Mouse (Mus musculus): ENCODE measurements around the gene Slc16a10.
"Not testable (repeated sequence)": the region's sequence is repeated elsewhere in the genome, so short reads cannot be mapped to it uniquely, and the experiment has no call there.

DNA sequence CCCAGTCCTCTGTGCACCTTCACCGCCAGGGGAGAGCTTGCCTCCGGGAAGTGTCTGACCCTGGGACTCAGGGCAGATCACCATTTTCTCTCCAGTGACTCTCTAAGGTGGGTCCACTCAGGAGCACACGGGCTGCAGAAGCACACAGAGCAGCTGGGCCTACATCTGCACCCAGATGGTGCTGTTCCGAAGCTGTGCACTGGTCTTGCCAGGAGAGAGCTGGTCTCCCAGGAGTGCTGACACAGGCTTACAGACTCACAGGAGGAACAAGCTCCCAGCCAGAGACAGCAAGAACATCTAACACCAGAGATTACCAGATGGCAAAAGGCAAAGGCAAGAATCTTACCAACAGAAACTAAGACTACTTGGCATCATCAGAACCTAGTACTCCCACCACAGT, 133.2 kb downstream of the Slc16a10 start:
- TF ChIP-seq POLR2A (IDR thresholded peaks at IDR 0.05; ENCODE audit: insufficient read depth, low read length); EP300 (IDR thresholded peaks at IDR 0.05; ENCODE audit: insufficient read depth, low read depth, low read length); CTCF (IDR thresholded peaks at IDR 0.05; ENCODE audit: low read depth, low read length): not testable (repeated sequence)

Data from ES-Bruce4 (cell line).